Mouse (Mus musculus) neutrophil, adult 83 days (primary cell): Measurements from ENCODE around the gene Gm38431. TPM values are rescaled to one million over a fixed set of nuclear protein-coding genes. Genes with fewer than 3 reads are reported as not detected.

Source experiments
- total RNA-seq, 2 experiments: library from RNA; stranded (reverse); gene quantifications; one replicate each; pipeline ENCODE4 v1.2.4; 2023

Gm38431 gene
- total RNA-seq: 1 to 10 TPM; 2.1 to 3.0 TPM

GRCm38 (mm10) chr9:21091707-21092320 lies at the start of gene Gm38431, which contains the start of gene Raver1:
TSS of gene Gm38431 (minus strand) at chr9:21091997.
TSS of gene Raver1 (minus strand) at chr9:21092008.

GRCm38 (mm10) chr9:21131059-21131956 lies 39.5 kb upstream of the Gm38431 start, which contains the start of gene Tyk2:
TSS of gene Tyk2 (minus strand) at chr9:21131243.

GRCm38 (mm10) chr9:21073044-21073840 lies 18.6 kb downstream of the Gm38431 start, which contains the start of the genes Gm49373 and Fdx1l:
TSS of gene Gm49373 (minus strand) at chr9:21073096.
TSS of gene Fdx1l (minus strand) at chr9:21073614.

GRCm38 (mm10) chr9:21067006-21067684 lies 24.7 kb downstream of the Gm38431 start, which contains the start of gene Zglp1:
TSS of gene Zglp1 (minus strand) at chr9:21067093.

GRCm38 (mm10) chr9:21031896-21032351 lies 59.9 kb downstream of the Gm38431 start, which contains the start of gene Icam5:
TSS of gene Icam5 (plus strand) at chr9:21032073.

GRCm38 (mm10) chr9:21029291-21030054 lies 62.3 kb downstream of the Gm38431 start, which contains the start of gene Icam4:
TSS of gene Icam4 (plus strand) at chr9:21029373.

Other genes starting within 250 kb of the Gm38431 start
- gene A230050P20Rik, start 223.4 kb downstream of the Gm38431 start, total RNA-seq: 1 to 10 TPM; 5.7 to 6.0 TPM
- gene Angptl6, start 212.3 kb downstream of the Gm38431 start, total RNA-seq: under 1 TPM; 0.22 to 0.51 TPM
- gene Ppan, start 203.8 kb downstream of the Gm38431 start, total RNA-seq: 10 to 100 TPM; 28.5 to 28.9 TPM
- gene Eif3g, start 193.4 kb downstream of the Gm38431 start, total RNA-seq: 10 to 100 TPM; 79.3 to 80.8 TPM
- 100 to 1,000 TPM; 115 to 127 TPM for gene Dnmt1, start 132.1 kb downstream of the Gm38431 start, total RNA-seq
- gene S1pr2, start 115.2 kb downstream of the Gm38431 start, total RNA-seq: 10 to 100 TPM in 1 of 2 experiments, 1 to 10 TPM in 1; 9.1 to 14.7 TPM
- gene Mrpl4, start 89.3 kb downstream of the Gm38431 start, total RNA-seq: 10 to 100 TPM; 39.6 to 43.6 TPM
- gene Icam1, start 76.0 kb downstream of the Gm38431 start, total RNA-seq: 10 to 100 TPM; 16.6 to 17.7 TPM
- 1 to 10 TPM; 5.5 to 7.8 TPM for gene Icam4, start 62.6 kb downstream of the Gm38431 start, total RNA-seq
- under 1 TPM; 0.26 TPM for gene Icam5, start 59.9 kb downstream of the Gm38431 start, total RNA-seq
- not detected for gene Zglp1, start 24.9 kb downstream of the Gm38431 start, total RNA-seq
- gene Gm49373, start 18.9 kb downstream of the Gm38431 start, total RNA-seq: under 1 TPM; 0.26 to 0.44 TPM
- 1 to 10 TPM; 6.6 to 8.3 TPM for gene Fdx1l, start 18.4 kb downstream of the Gm38431 start, total RNA-seq
- gene Raver1, start within 50 bp of the Gm38431 start, total RNA-seq: 10 to 100 TPM; 51.8 to 54.5 TPM
- 10 to 100 TPM; 44.2 to 48.6 TPM for gene Tyk2, start 39.2 kb upstream of the Gm38431 start, total RNA-seq
- 10 to 100 TPM; 76.1 to 82.1 TPM for gene Cdc37, start 58.0 kb upstream of the Gm38431 start, total RNA-seq
- 1 to 10 TPM; 5.7 to 7.2 TPM for gene Pde4a, start 73.7 kb upstream of the Gm38431 start, total RNA-seq
- 10 to 100 TPM; 25.5 to 28.8 TPM for gene Keap1, start 147.4 kb upstream of the Gm38431 start, total RNA-seq
- 1 to 10 TPM; 2.3 to 3.9 TPM for gene S1pr5, start 156.4 kb upstream of the Gm38431 start, total RNA-seq
- 10 to 100 TPM; 42.2 to 45.0 TPM for gene Atg4d, start 173.3 kb upstream of the Gm38431 start, total RNA-seq
- 10 to 100 TPM; 92.2 to 97.0 TPM for gene Kri1, start 196.0 kb upstream of the Gm38431 start, total RNA-seq
- gene Cdkn2d, start 199.4 kb upstream of the Gm38431 start, total RNA-seq: 100 to 1,000 TPM; 105 to 122 TPM
- 1 to 10 TPM; 3.4 to 4.2 TPM for gene Ap1m2, start 220.3 kb upstream of the Gm38431 start, total RNA-seq
- 100 to 1,000 TPM; 130 to 139 TPM for gene Slc44a2, start 228.7 kb upstream of the Gm38431 start, total RNA-seq